Mouse (Mus musculus): ENCODE data around the gene Sec16b. TPM values are rescaled to one million over a fixed set of nuclear protein-coding genes. Genes with fewer than 3 reads are reported as not detected.

Sec16b gene
- polyA plus RNA-seq, 1 experiment from 2014 or later = 1.8 TPM

DNA sequence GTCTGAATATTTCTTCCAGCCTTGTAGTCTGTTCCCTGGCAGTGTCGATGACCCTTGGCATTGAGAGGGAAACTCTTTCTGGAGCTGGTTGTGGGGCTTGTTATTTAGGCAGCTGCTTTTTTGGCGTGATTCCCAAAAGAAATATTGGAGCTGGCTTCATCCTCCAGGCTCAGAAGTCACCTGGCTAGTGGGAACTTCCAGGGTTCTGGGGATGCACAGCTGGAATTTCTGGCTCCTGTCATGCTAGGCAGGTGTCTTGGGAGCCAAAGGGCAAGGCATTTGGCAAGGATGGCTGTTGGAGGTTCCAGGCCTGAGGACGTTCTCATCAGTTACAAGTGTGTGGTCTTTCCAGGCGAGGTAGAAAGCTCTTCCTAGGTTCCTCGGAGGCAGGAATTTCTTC is 80.0 kb downstream of the Sec16b start:
- no peaks in the 10 kb centered on the region for H3K36me3 ChIP-seq (ENCODE audit: insufficient read depth, low read length)
- H3K9me3 ChIP-seq (replicated peaks; ENCODE audit: low read length) = no peaks in the 10 kb centered on the region
- no peak for ATAC-seq (replicated peaks; ENCODE audit: low FRiP score, low read depth)
- DNase-seq (ENCODE audit: low spot score) = no peak
- H3K4me1 ChIP-seq (replicated peaks; ENCODE audit: insufficient read depth, low read length) = no peaks in the 10 kb centered on the region
- no peak overlapping the region for H3K4me2 ChIP-seq (ENCODE audit: low read length)
- no peaks in the 10 kb centered on the region for H3K27me3 ChIP-seq (ENCODE audit: insufficient read depth, low read length)
- H3K9ac ChIP-seq (ENCODE audit: low read depth, low read length) = no peak overlapping the region
- H3K4me3 ChIP-seq (replicated peaks; ENCODE audit: low read depth, low read length) = no peak overlapping the region
- 64% methylated on average over 5 of the region's 5 CpGs for WGBS
- TF ChIP-seq CTCF (IDR thresholded peaks at IDR 0.05; ENCODE audit: low read depth) = no peak
- H3K27ac ChIP-seq = no peak overlapping the region

DNA sequence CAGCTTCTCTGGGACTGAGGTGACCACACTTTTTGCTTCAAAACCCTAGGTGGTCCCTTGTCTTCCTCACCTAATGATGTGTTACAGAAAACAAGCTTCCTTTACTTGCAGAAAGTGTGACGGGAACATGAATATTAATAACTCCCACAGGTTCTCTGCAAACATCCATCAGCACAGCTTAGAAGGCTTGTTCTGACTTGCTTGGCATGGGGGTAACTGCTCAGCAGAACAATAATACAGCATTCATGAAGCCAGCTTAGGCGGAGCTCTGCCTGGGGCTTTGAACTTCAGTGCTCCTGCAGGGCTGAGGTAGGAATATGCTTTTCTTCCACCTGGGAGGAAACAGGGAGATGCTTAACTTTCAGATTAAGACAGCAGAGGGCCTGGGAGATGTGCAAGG is 85.5 kb downstream of the Sec16b start:
- Histone ChIP-seq H3K9me3 (replicated peaks; ENCODE audit: low read length) (no peaks in the 10 kb centered on the region), H3K36me3 (ENCODE audit: insufficient read depth, low read length) (no peaks in the 10 kb centered on the region), H3K27ac (no peak overlapping the region), H3K4me1 (replicated peaks; ENCODE audit: insufficient read depth, low read length) (no peaks in the 10 kb centered on the region), H3K9ac (ENCODE audit: low read depth, low read length) (no peak overlapping the region), H3K4me3 (replicated peaks; ENCODE audit: low read depth, low read length) (no peak overlapping the region), H3K27me3 (ENCODE audit: insufficient read depth, low read length) (no peaks in the 10 kb centered on the region), H3K4me2 (ENCODE audit: low read length) (no peak overlapping the region)
- TF ChIP-seq CTCF (IDR thresholded peaks at IDR 0.05; ENCODE audit: low read depth) = no peak
- ATAC-seq (replicated peaks; ENCODE audit: low FRiP score, low read depth) (no peak), DNase-seq (ENCODE audit: low spot score) (no peak)
- WGBS = 57% methylated on average over 2 of the region's 2 CpGs

DNA sequence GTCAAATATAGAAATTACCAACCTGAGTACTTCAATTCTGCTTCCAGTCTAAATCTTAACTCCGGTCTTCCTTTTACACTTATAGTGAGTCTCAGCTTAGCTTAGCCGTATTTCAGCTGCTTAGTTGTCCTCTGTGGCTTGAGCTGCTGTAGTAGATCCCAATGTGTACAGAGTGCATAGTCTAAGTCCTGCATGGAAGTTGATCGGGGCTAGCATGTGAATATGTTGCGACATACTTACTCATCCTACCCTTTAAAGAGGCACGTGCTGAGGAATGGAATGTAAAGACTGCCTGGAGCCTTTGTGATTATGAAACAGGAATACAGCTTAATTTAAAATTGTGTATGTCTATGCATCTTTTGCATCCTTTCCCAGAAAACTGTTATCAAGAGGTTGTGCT is 88.0 kb downstream of the Sec16b start:
- H3K9me3 ChIP-seq (replicated peaks; ENCODE audit: low read length) = no peaks in the 10 kb centered on the region
- no peak overlapping the region for H3K4me3 ChIP-seq (replicated peaks; ENCODE audit: low read depth, low read length)
- H3K36me3 ChIP-seq (ENCODE audit: insufficient read depth, low read length) = no peaks in the 10 kb centered on the region
- no peak for TF ChIP-seq CTCF (IDR thresholded peaks at IDR 0.05; ENCODE audit: low read depth)
- H3K27me3 ChIP-seq (ENCODE audit: insufficient read depth, low read length) = no peaks in the 10 kb centered on the region
- no peak overlapping the region for H3K9ac ChIP-seq (ENCODE audit: low read depth, low read length)
- ATAC-seq (replicated peaks; ENCODE audit: low FRiP score, low read depth) = no peak
- DNase-seq (ENCODE audit: low spot score) = no peak
- no peaks in the 10 kb centered on the region for H3K4me1 ChIP-seq (replicated peaks; ENCODE audit: insufficient read depth, low read length)
- no peak overlapping the region for H3K4me2 ChIP-seq (ENCODE audit: low read length)
- H3K27ac ChIP-seq = no peak overlapping the region
- 84% methylated on average over 5 of the region's 5 CpGs for WGBS

DNA sequence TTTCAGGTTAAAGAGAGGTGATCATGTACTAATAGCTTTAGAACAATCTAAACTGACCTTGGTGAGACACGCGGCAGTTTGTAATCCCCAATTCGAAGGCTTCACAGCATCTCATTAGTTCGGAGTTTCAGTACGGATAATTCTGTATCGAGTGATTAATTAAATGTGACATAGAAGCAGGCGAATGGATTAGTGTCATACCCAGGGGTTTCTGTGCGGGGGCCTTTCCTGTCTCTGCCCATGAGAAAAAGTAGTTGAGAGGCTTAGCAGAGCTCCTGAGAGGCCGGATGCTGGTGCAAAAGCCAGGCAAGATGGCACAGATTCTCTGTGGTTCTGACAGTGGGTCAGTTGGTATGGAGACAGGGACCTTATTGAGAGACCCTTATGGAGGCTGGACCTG is 88.6 kb downstream of the Sec16b start:
- H3K4me2 ChIP-seq (ENCODE audit: low read length) = no peak overlapping the region
- H3K9me3 ChIP-seq (replicated peaks; ENCODE audit: low read length) = no peaks in the 10 kb centered on the region
- H3K27me3 ChIP-seq (ENCODE audit: insufficient read depth, low read length) = no peaks in the 10 kb centered on the region
- H3K36me3 ChIP-seq (ENCODE audit: insufficient read depth, low read length) = no peaks in the 10 kb centered on the region
- DNase-seq (ENCODE audit: low spot score) (no peak), ATAC-seq (replicated peaks; ENCODE audit: low FRiP score, low read depth) (no peak)
- no peak overlapping the region for H3K4me3 ChIP-seq (replicated peaks; ENCODE audit: low read depth, low read length)
- H3K9ac ChIP-seq (ENCODE audit: low read depth, low read length) = no peak overlapping the region
- H3K27ac ChIP-seq = no peak overlapping the region
- WGBS = 78% methylated on average over 9 of the region's 9 CpGs
- TF ChIP-seq CTCF (IDR thresholded peaks at IDR 0.05; ENCODE audit: low read depth) = no peak
- H3K4me1 ChIP-seq (replicated peaks; ENCODE audit: insufficient read depth, low read length) = no peaks in the 10 kb centered on the region

DNA sequence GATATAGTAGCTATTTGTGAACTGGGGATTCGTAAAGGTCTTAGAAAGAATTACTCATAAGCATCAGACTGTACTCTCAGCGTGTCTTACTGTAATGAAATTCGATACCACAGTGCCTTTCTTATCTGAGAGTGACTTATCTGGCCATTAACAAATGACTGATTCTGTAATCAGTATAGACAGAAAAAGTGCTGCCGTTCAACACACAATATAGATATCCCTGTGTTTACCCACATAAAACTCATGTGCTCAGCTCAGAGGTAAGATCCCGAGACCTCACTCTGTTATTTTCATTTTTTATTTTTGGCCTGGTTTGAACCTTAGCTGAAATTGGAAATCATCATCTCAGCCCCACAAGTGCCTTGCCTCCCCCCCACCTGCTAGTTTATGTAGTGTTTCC is 98.0 kb downstream of the Sec16b start:
- DNase-seq (ENCODE audit: low spot score) = no peak
- 46% methylated on average over 5 of the region's 5 CpGs for WGBS

More for the DNA sequence above, 98.0 kb downstream of the Sec16b start:
- Histone ChIP-seq H3K4me2 (ENCODE audit: low read length) (no peak overlapping the region), H3K4me3 (replicated peaks; ENCODE audit: low read depth, low read length) (no peak overlapping the region), H3K27me3 (ENCODE audit: insufficient read depth, low read length) (no peaks in the 10 kb centered on the region), H3K9ac (ENCODE audit: low read depth, low read length) (no peak overlapping the region), H3K4me1 (replicated peaks; ENCODE audit: insufficient read depth, low read length) (no peaks in the 10 kb centered on the region), H3K36me3 (ENCODE audit: insufficient read depth, low read length) (no peaks in the 10 kb centered on the region), H3K27ac (no peak overlapping the region), H3K9me3 (replicated peaks; ENCODE audit: low read length) (no peaks in the 10 kb centered on the region)
- ATAC-seq (replicated peaks; ENCODE audit: low FRiP score, low read depth) = no peak
- no peak for TF ChIP-seq CTCF (IDR thresholded peaks at IDR 0.05; ENCODE audit: low read depth)

Other genes starting within 250 kb of the Sec16b start
- 7.5 and 9.5 TPM in 2 replicates for gene Rasal2, start 94.1 kb upstream of the Sec16b start, polyA plus RNA-seq (2015; fragmentation: Nextera tagmentation; extraction: Ambion mirVana)
- gene Cryzl2, start 48.2 kb upstream of the Sec16b start, polyA plus RNA-seq (2015; fragmentation: Nextera tagmentation; extraction: Ambion mirVana) = 46.9 and 58.5 TPM in 2 replicates

All from kidney, postnatal 0 days (tissue).